Mouse (Mus musculus) forebrain, postnatal 0 days (tissue): ENCODE measurements around the gene Plau. TPM values are rescaled to one million over a fixed set of nuclear protein-coding genes. Genes with fewer than 3 reads are reported as not detected.

ENCODE experiments used
- ATAC-seq: fragments of 200-750 bp; cut with Nextera tagmentation; 2 replicates; pipeline ENCODE4 v1.8.0; 2017; ENCODE audit warnings: mild to moderate bottlenecking, moderate library complexity
- DNase-seq: peaks from one replicate; pipeline ENCODE4 v3.0.0-alpha.2; 2015
- H3K27ac ChIP-seq: fragments of 300-500 bp; sonication (generic); 2 replicates; pipeline ENCODE4 v1.5.1; 2014; ENCODE audit warnings: low read depth, mild to moderate bottlenecking, antibody characterized with exemption, low read length, moderate library complexity, mixed read lengths
- H3K27me3 ChIP-seq: fragments of 300-500 bp; sonication (generic); 2 replicates; pipeline ENCODE4 v1.6.1; 2014; ENCODE audit warnings: mild to moderate bottlenecking, low read length, mixed read lengths; ENCODE audit not compliant: insufficient read depth
- H3K36me3 ChIP-seq: fragments of 300-500 bp; sonication (generic); 2 replicates; pipeline ENCODE4 v1.6.1; 2014; ENCODE audit warnings: mild to moderate bottlenecking, moderate library complexity; ENCODE audit not compliant: insufficient read depth
- H3K4me1 ChIP-seq: fragments of 300-500 bp; sonication (generic); 2 replicates; pipeline ENCODE4 v1.6.1; 2014; ENCODE audit warnings: antibody characterized with exemption; ENCODE audit not compliant: insufficient read depth
- H3K4me2 ChIP-seq: fragments of 300-500 bp; sonication (generic); 2 replicates; pipeline ENCODE4 v1.6.1; 2014; ENCODE audit warnings: low read depth, mild to moderate bottlenecking, moderate library complexity
- H3K4me3 ChIP-seq: fragments of 300-500 bp; sonication (generic); 2 replicates; pipeline ENCODE4 v1.5.1; 2014; ENCODE audit warnings: low read depth, low read length, mixed read lengths
- H3K9ac ChIP-seq: fragments of 300-500 bp; sonication (generic); 2 replicates; pipeline ENCODE4 v1.6.1; 2014; ENCODE audit warnings: mild to moderate bottlenecking
- H3K9me3 ChIP-seq: fragments of 300-500 bp; sonication (generic); 2 replicates; pipeline ENCODE4 v1.6.1; 2016; ENCODE audit warnings: low read length
- CTCF ChIP-seq: sonication (generic); IDR thresholded peaks from 2 replicates; pipeline ENCODE4 v1.5.1; 2016; ENCODE audit warnings: antibody characterized with exemption, control low read depth, low read depth
- WGBS: fragments of 180-500 bp; shearing (Covaris S2); extraction: QIAGEN DNeasy Blood & Tissue Kit; methylation state at CpG from one replicate; pipeline ENCODE4 v1.1.7; 2014; 5-methylcytosine and 5-hydroxymethylcytosine counted together
- polyA plus RNA-seq: library from polyadenylated mRNA; unstranded; fragments of >200 nt; fragmentation: Nextera tagmentation; extraction: Ambion mirVana; gene quantifications from 2 replicates; pipeline ENCODE4 v1.2.1, GENCODE M21; 2015
- total RNA-seq: library from RNA; depleted of rRNA; stranded (reverse); fragments of >200 nt; gene quantifications from 2 replicates; pipeline ENCODE4 v1.2.3, GENCODE M21; 2014

Plau gene
- total and polyA plus RNA-seq, 2 experiments from 2014 or later = 0.44 to 1.1 TPM

DNA sequence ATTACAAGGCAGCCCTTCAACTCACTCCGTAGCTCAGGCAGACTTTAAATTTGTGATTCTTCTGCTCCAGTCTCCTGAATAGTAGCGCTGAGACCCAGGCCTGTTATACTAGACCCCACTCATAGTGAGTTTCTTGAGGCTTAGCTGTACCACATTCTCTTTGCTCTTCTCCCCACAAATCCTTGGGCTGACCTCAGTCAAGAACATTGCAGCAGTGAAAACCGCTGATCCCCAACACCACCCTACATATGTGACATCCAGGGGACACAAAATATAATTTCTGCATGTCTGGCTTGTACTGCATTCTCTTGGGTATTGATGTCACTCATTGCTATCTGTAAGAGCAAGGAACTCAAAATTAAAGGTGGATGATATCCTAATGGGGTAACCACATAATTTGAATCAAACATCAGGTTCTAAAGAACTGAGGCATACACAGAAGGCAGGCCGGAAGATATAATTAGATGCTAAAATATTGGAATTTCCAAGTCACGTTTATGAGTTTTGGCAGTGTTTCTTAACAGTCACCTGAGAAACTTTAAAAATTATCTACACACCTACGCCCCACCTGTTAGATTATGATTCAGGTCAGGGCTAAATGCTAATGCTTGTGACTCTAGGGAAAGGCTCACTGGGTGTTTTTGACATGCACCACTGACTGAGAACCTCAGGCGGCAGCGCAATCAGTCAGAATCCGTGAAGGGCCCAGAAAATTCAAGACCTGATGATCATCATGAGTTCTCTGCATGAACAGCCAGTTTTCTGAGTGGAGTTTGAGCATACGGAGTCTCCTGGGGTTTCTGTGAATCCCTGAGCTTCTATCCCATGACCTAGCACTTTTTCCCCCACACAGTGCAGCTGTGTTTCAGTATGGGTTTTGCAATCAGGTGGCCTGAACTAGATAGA is 8.5 kb downstream of the Plau start:
- H3K4me3 ChIP-seq = no peak overlapping the region
- no peaks in the 10 kb centered on the region for H3K27me3 ChIP-seq
- ATAC-seq = no peak
- H3K9me3 ChIP-seq = no peaks in the 10 kb centered on the region
- no peak for DNase-seq
- no peak overlapping the region for H3K9ac ChIP-seq
- H3K4me1 ChIP-seq = no peaks in the 10 kb centered on the region
- no peak for TF ChIP-seq CTCF
- no peak overlapping the region for H3K27ac ChIP-seq
- 93% methylated on average over 10 of the region's 10 CpGs for WGBS
- H3K36me3 ChIP-seq = no peaks in the 10 kb centered on the region
- H3K4me2 ChIP-seq = no peak overlapping the region

DNA sequence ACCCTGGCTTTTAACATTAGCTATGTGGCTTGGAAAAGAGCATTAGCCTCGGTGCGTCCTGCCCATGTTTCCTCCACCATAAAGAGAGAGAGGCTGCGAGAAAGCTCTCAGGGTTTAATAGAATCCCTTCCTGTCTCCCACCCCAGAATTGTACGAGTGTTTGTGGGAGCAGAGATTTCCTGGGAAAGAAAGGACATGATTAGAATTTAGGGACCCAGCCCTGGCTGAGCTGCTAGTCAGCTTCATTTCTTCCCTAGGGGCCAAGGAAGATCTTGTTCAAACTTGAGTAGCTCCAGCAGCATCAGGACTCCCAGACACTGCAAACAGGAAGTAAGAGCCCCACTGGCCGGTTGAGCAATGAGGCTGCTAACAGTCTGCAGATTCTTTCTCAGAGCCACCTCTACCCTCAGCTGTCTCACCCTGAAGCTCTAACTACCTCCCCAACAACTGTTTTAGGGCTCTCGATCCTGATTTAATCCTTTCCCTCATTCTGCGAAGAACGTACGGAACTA is 9.2 kb downstream of the Plau start:
- H3K4me3 ChIP-seq = no peak overlapping the region
- no peaks in the 10 kb centered on the region for H3K4me1 ChIP-seq
- H3K36me3 ChIP-seq = no peaks in the 10 kb centered on the region
- ATAC-seq = no peak
- no peaks in the 10 kb centered on the region for H3K9me3 ChIP-seq
- WGBS = 79% methylated on average over 9 of the region's 9 CpGs
- H3K4me2 ChIP-seq = no peak overlapping the region
- no peak overlapping the region for H3K9ac ChIP-seq
- no peak for DNase-seq
- no peak for TF ChIP-seq CTCF
- no peak overlapping the region for H3K27ac ChIP-seq
- H3K27me3 ChIP-seq = no peaks in the 10 kb centered on the region

DNA sequence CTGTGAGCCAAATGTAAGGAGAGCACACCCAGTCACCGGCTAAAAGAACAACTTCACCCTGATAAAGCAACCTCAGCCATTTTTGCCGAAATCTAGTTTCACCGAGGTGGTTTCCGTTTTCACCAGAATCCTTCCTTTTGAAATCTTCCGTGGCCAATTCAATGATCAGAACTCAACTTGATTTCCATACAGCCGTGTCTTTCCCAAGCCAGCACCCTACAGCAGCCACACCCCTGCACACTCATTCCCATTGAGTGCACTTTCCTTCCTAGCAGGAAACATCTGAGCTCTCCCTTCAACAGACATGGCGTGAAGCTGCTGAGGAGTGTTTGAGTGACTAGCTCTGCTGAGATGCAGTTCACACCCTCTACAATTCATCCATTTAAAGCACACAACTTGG is 9.8 kb downstream of the Plau start:
- WGBS = 81% methylated on average over 7 of the region's 7 CpGs
- Histone ChIP-seq H3K4me1 (no peaks in the 10 kb centered on the region), H3K9ac (no peak overlapping the region), H3K4me3 (no peak overlapping the region), H3K4me2 (no peak overlapping the region), H3K27ac (no peak overlapping the region), H3K9me3 (no peaks in the 10 kb centered on the region), H3K36me3 (no peaks in the 10 kb centered on the region), H3K27me3 (no peaks in the 10 kb centered on the region)
- TF ChIP-seq CTCF = no peak
- DNase-seq = no peak
- ATAC-seq = no peak

DNA sequence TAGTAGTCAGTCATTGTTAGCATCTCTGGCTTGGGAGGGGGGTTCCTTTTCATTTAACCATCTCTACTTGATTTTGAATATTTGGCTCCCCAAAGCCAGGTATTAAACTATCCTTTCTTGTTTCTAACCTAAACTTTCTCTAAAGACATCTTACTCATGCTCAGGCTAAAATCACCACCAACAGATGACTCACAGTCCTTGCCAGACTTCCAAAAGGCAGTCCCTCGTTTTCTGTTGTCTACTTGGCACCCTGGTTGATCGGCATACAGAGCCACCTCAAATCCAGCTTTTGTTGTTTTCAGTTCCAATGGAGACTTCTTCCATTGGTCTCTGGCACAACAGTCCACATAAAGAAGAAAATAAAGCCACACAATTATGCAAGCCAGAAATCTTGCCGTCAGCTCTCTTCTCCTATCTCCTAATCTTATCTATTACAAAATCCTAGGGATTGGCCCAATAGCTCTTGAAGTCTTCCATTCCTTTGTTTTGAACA is 11.2 kb downstream of the Plau start:
- no peaks in the 10 kb centered on the region for H3K9me3 ChIP-seq
- no peak overlapping the region for H3K4me2 ChIP-seq
- H3K4me3 ChIP-seq = no peak overlapping the region
- DNase-seq (no peak), ATAC-seq (no peak)
- no peaks in the 10 kb centered on the region for H3K27me3 ChIP-seq
- H3K27ac ChIP-seq = no peak overlapping the region
- WGBS = 62% methylated on average over 3 of the region's 3 CpGs
- H3K36me3 ChIP-seq = no peaks in the 10 kb centered on the region
- H3K4me1 ChIP-seq = no peaks in the 10 kb centered on the region
- TF ChIP-seq CTCF = no peak
- no peak overlapping the region for H3K9ac ChIP-seq

DNA sequence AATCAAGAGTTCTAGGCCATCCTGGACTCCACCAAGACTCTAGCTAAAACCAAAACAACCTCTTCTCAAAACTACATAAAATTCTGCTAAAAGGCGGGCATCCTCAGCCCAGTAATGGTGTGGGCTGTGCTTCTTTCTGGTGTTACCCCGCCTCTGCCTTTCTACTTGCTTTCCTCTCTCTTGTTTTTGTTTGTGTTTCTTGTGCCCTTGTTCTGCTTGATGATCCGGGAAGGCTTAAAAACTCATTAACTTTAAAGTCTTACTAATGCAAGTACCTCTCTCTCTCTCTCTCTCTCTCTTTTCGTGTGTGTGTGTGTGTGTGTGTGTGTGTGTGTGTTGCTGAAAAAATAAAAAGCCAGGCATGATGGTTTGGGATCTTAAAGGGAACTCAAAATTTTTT is 13.3 kb downstream of the Plau start:
- 75% methylated on average over 4 of the region's 4 CpGs for WGBS
- H3K27ac ChIP-seq = no peak overlapping the region

DNA sequence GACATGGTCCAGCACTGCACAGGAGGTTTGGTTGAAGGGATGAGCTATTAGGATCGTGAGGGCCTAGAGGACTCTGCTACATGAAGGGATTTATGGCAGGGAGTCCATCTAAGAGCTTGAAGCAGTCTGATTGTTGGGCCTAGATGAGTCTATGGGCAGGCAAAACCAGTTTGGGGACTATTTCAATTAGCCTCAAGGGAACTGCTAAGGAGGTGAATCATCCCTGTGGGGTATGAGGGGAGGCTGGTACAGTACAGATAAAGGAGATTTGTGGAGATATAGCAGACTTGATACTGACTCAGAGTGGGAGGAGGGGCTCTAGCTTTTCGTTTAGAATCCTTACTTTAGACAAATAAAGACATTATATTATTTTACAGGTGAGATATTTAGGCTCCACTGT is 14.0 kb downstream of the Plau start:
- Histone ChIP-seq H3K36me3 (no peaks in the 10 kb centered on the region), H3K27ac (no peak overlapping the region), H3K9ac (no peak overlapping the region), H3K4me2 (no peak overlapping the region), H3K4me1 (no peaks in the 10 kb centered on the region), H3K4me3 (no peak overlapping the region), H3K27me3 (no peaks in the 10 kb centered on the region), H3K9me3 (no peaks in the 10 kb centered on the region)
- WGBS = 85% methylated on average over 2 of the region's 2 CpGs
- DNase-seq (no peak), ATAC-seq (no peak)
- no peak for TF ChIP-seq CTCF

More for the DNA sequence above, 13.3 kb downstream of the Plau start:
- ATAC-seq (no peak), DNase-seq (no peak)
- no peak overlapping the region for H3K9ac ChIP-seq
- no peak for TF ChIP-seq CTCF
- no peaks in the 10 kb centered on the region for H3K9me3 ChIP-seq
- no peaks in the 10 kb centered on the region for H3K36me3 ChIP-seq
- no peaks in the 10 kb centered on the region for H3K4me1 ChIP-seq
- no peak overlapping the region for H3K4me3 ChIP-seq
- H3K27me3 ChIP-seq = no peaks in the 10 kb centered on the region
- no peak overlapping the region for H3K4me2 ChIP-seq

DNA sequence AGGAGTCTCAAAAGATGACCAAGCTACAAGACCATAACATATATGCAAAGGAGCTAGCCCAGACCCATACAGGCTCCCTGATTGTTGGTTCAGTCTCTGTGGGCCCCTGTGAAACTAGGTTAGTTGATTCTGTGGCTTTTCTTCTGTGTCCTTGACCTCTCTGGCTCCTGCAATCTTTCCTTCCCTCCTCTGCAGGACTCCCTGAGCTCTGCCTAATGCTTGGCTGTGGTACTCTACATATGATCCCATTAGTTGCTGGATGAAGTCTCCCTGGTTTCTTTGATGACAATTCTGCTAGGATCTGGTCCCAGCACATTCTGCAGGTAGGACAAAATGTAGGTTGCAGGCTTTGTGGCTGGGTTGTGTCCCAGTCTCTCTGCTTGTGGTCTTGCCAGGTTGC is 15.3 kb downstream of the Plau start:
- no peak overlapping the region for H3K27ac ChIP-seq
- H3K4me2 ChIP-seq = no peak overlapping the region
- ATAC-seq = no peak
- H3K4me1 ChIP-seq = no peaks in the 10 kb centered on the region
- no peak for DNase-seq
- H3K4me3 ChIP-seq = no peak overlapping the region
- no peaks in the 10 kb centered on the region for H3K36me3 ChIP-seq
- no peaks in the 10 kb centered on the region for H3K9me3 ChIP-seq
- TF ChIP-seq CTCF = no peak
- no peak overlapping the region for H3K9ac ChIP-seq
- H3K27me3 ChIP-seq = no peaks in the 10 kb centered on the region
